Mouse (Mus musculus) intestine, embryonic 15.5 days (tissue): ENCODE measurements around the gene Eif4e3. TPM values are rescaled to one million over a fixed set of nuclear protein-coding genes. Genes with fewer than 3 reads are reported as not detected.

Experiments
- ATAC-seq: fragments of 200-750 bp; cut with Nextera tagmentation; 2 replicates; pipeline ENCODE4 v1.8.0; 2017; ENCODE audit warnings: moderate TSS enrichment, moderate library complexity
- H3K27ac ChIP-seq: fragments of 300-500 bp; sonication (generic); 2 replicates; pipeline ENCODE4 v1.5.1; 2015; ENCODE audit warnings: mild to moderate bottlenecking, inconsistent platforms
- H3K27me3 ChIP-seq: fragments of 300-500 bp; sonication (generic); replicated peaks from 2 replicates; pipeline ENCODE4 v1.6.1; 2015; ENCODE audit warnings: inconsistent platforms
- H3K36me3 ChIP-seq: fragments of 300-500 bp; sonication (generic); 2 replicates; pipeline ENCODE4 v1.6.1; 2015; ENCODE audit warnings: inconsistent platforms
- H3K4me1 ChIP-seq: fragments of 300-500 bp; sonication (generic); replicated peaks from 2 replicates; pipeline ENCODE4 v1.6.1; 2015; ENCODE audit warnings: inconsistent platforms
- H3K4me2 ChIP-seq: fragments of 300-500 bp; sonication (generic); replicated peaks from 2 replicates; pipeline ENCODE4 v1.6.1; 2015; ENCODE audit warnings: mild to moderate bottlenecking, inconsistent platforms
- H3K4me3 ChIP-seq: fragments of 300-500 bp; sonication (generic); replicated peaks from 2 replicates; pipeline ENCODE4 v1.5.1; 2015; ENCODE audit warnings: inconsistent platforms
- H3K9ac ChIP-seq: fragments of 300-500 bp; sonication (generic); 2 replicates; pipeline ENCODE4 v1.6.1; 2015; ENCODE audit warnings: inconsistent platforms
- H3K9me3 ChIP-seq: fragments of 300-500 bp; sonication (generic); 2 replicates; pipeline ENCODE4 v1.6.1; 2016; ENCODE audit warnings: inconsistent platforms
- WGBS: fragments of 180-500 bp; shearing (Covaris S2); methylation state at CpG from one replicate; pipeline ENCODE4 v1.1.7; 2015; 5-methylcytosine and 5-hydroxymethylcytosine counted together
- polyA plus RNA-seq: library from polyadenylated mRNA; unstranded; fragments of >200 nt; fragmentation: Nextera tagmentation; extraction: Ambion mirVana; gene quantifications from 2 replicates; pipeline ENCODE4 v1.2.1, GENCODE M21; 2015

The Eif4e3 gene
- polyA plus RNA-seq, 1 experiment from 2014 or later = 12.3 TPM

- no peak overlapping the region for H3K9ac ChIP-seq
- no peaks in the 10 kb centered on the region for H3K36me3 ChIP-seq
- H3K4me1 ChIP-seq = no peaks in the 10 kb centered on the region
- WGBS = 95% methylated on average over 5 of the region's 5 CpGs
- no peak overlapping the region for H3K4me3 ChIP-seq
- H3K9me3 ChIP-seq = no peaks in the 10 kb centered on the region
- ATAC-seq = no peak
- H3K27me3 ChIP-seq = no peaks in the 10 kb centered on the region
- no peak overlapping the region for H3K27ac ChIP-seq
- H3K4me2 ChIP-seq = no peak overlapping the region
These were observed 17.4 kb upstream of the Eif4e3 start for GRCm38 (mm10) chr6:99683974-99684373.

GRCm38 (mm10) chr6:99678108-99678507 is 11.5 kb upstream of the Eif4e3 start:
- 81% methylated on average over 11 of the region's 11 CpGs for WGBS
- 0 out of 2 replicates have a peak, but pooled peaks cover 3% of the 10 kb centered on the region for H3K4me1 ChIP-seq
- H3K4me2 ChIP-seq = no peak overlapping the region
- H3K9ac ChIP-seq = no peak overlapping the region
- no peak overlapping the region for H3K4me3 ChIP-seq
- no peaks in the 10 kb centered on the region for H3K9me3 ChIP-seq
- H3K36me3 ChIP-seq = no peaks in the 10 kb centered on the region
- H3K27ac ChIP-seq = no peak overlapping the region
- ATAC-seq = no peak; the same call in 1 of the 2 replicates
- no peaks in the 10 kb centered on the region for H3K27me3 ChIP-seq

DNA sequence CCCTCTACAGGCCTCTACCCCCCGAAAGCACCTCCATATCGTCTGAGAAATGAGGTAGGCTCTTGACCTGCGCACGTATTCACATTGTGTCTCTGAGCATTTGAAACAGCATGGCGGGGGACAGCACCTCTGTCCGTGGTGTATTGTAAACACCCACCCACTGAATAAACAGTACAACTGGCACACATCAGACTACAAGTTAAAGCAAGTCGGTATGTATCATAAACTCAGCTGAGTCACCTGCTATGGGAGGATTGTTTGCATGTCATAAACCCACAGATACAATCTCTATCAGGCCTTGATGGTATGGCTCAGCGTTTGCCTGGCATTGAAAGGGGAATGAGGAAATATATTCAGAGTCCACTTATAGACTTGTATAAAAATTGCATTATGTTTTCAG is 10.8 kb upstream of the Eif4e3 start:
- H3K27me3 ChIP-seq = no peaks in the 10 kb centered on the region
- no peak overlapping the region for H3K4me3 ChIP-seq
- H3K4me2 ChIP-seq = no peak overlapping the region
- peak; percentile 92 for ATAC-seq
- 59% methylated on average over 8 of the region's 8 CpGs for WGBS
- H3K9ac ChIP-seq = no peak overlapping the region
- no peaks in the 10 kb centered on the region for H3K9me3 ChIP-seq
- no peaks in the 10 kb centered on the region for H3K36me3 ChIP-seq
- no peak overlapping the region for H3K27ac ChIP-seq
- H3K4me1 ChIP-seq = 0 out of 2 replicates have a peak, but pooled peaks cover 3% of the 10 kb centered on the region

GRCm38 (mm10) chr6:99674482-99674881 is 7.9 kb upstream of the Eif4e3 start:
- H3K4me1 ChIP-seq = 0 out of 2 replicates have a peak, but pooled peaks cover 3% of the 10 kb centered on the region

DNA sequence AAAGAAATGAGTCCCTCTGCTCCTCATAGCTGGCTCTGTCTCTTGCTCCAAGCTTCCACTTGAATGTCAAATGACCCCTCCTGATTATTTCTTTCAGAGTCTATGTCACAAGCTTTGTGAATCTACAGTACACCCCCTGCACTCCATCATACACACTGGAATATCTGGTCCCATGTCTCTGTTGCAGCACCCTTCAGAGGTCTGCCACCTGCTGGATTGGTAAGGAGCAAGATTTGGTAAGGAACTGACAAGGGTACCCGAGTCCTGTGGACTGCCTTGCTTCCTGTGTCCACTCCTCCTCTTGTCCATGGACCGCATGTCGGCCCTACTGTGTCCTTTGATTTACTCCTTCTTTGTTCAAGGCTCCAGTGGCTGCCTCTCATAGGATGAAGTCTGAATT is 5.2 kb upstream of the Eif4e3 start:
- peaks cover 9% of the 10 kb centered on the region; the same call in 1 of the 2 replicates for H3K4me1 ChIP-seq
- no peak for ATAC-seq
- WGBS = 64% methylated on average over 3 of the region's 3 CpGs
- H3K4me3 ChIP-seq = no peak overlapping the region
- H3K9ac ChIP-seq = no peak overlapping the region
- H3K4me2 ChIP-seq = no peak overlapping the region
- H3K27me3 ChIP-seq = no peaks in the 10 kb centered on the region
- H3K9me3 ChIP-seq = no peaks in the 10 kb centered on the region
- no peak overlapping the region for H3K27ac ChIP-seq
- H3K36me3 ChIP-seq = no peaks in the 10 kb centered on the region

More at GRCm38 (mm10) chr6:99674482-99674881, 7.9 kb upstream of the Eif4e3 start:
- no peak overlapping the region for H3K27ac ChIP-seq
- no peaks in the 10 kb centered on the region for H3K36me3 ChIP-seq
- H3K27me3 ChIP-seq = no peaks in the 10 kb centered on the region
- no peak overlapping the region for H3K4me2 ChIP-seq
- no peak for ATAC-seq
- no peaks in the 10 kb centered on the region for H3K9me3 ChIP-seq
- 83% methylated on average over 4 of the region's 4 CpGs for WGBS
- no peak overlapping the region for H3K4me3 ChIP-seq
- H3K9ac ChIP-seq = no peak overlapping the region

GRCm38 (mm10) chr6:99670481-99671119 is 4.0 kb upstream of the Eif4e3 start:
- H3K4me1 ChIP-seq = peaks cover 10% of the 10 kb centered on the region; the same call in 1 of the 2 replicates
- H3K27me3 ChIP-seq = no peaks in the 10 kb centered on the region
- H3K4me2 ChIP-seq = no peak overlapping the region
- H3K9ac ChIP-seq = no peak overlapping the region
- WGBS = 76% methylated on average over 7 of the region's 7 CpGs
- H3K36me3 ChIP-seq = no peaks in the 10 kb centered on the region
- H3K9me3 ChIP-seq = no peaks in the 10 kb centered on the region
- ATAC-seq = peak; percentile 24; the same call in 1 of the 2 replicates
- H3K4me3 ChIP-seq = no peak overlapping the region
- no peak overlapping the region for H3K27ac ChIP-seq

- WGBS = 45% methylated on average over 5 of the region's 5 CpGs
- Histone ChIP-seq H3K9me3 (no peaks in the 10 kb centered on the region), H3K4me3 (no peak overlapping the region), H3K27me3 (no peaks in the 10 kb centered on the region), H3K36me3 (no peaks in the 10 kb centered on the region), H3K27ac (no peak overlapping the region), H3K4me2 (no peak overlapping the region), H3K4me1 (peaks cover 10% of the 10 kb centered on the region; the same call in 1 of the 2 replicates), H3K9ac (no peak overlapping the region)
- no peak for ATAC-seq
These were observed 3.1 kb upstream of the Eif4e3 start for GRCm38 (mm10) chr6:99669481-99670325.

GRCm38 (mm10) chr6:99667290-99667689 is 719 bp upstream of the Eif4e3 start:
- Histone ChIP-seq H3K4me1 (peaks cover 10% of the 10 kb centered on the region; the same call in 1 of the 2 replicates), H3K27ac (peak overlapping the region; percentile 60), H3K4me3 (peak overlapping the region; percentile 78), H3K4me2 (peak overlapping the region; percentile 96), H3K9me3 (no peaks in the 10 kb centered on the region), H3K36me3 (no peaks in the 10 kb centered on the region), H3K9ac (no peak overlapping the region), H3K27me3 (no peaks in the 10 kb centered on the region)
- no peak for ATAC-seq
- WGBS = 34% methylated on average over 8 of the region's 8 CpGs

DNA sequence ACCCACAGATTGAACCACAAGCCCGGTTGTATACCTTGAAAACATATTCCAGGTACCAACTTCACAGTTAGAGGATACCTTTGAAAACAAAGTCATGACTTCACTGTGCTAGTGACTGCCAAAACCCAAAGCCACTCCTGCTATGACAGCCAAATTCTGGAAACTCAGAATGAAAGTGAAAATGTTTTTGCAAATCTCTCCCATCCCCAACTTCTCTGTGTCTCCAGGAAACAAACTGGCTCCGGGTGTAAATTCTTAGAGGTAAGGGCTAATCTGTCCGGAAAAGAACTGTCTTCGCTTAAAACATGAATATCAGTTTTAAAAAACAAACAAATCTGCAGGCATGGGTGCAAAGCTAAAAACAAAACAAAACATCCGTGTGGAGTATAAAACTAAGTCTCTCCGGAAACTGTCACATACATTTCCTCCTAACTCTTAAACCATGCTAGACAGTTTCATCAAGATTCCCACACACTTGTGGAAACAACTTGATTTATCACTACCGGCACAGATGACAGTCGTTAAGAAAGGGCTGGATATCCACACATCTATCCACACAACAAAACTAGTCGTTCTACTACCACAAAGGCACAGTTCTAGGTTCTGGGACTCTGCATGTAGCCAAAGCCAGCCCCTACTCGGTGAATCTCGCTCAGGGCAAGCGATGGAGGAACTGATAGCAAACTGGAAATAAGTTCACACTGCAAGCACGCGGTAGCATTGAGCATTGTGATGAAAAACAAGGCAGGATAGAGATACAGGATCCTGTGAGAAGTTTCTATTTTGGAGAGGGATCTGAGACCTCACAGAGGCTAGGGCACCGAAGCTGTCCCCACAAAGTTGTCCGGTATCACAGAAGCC is 884 bp downstream of the Eif4e3 start:
- Histone ChIP-seq H3K4me2 (peak overlapping the region; percentile 96), H3K4me1 (peaks cover 10% of the 10 kb centered on the region; the same call in 1 of the 2 replicates), H3K27me3 (no peaks in the 10 kb centered on the region), H3K27ac (0 out of 2 replicates have a peak overlapping the region, but pooled peaks have one; percentile 60), H3K9me3 (no peaks in the 10 kb centered on the region), H3K9ac (peak overlapping the region; percentile 71), H3K36me3 (no peaks in the 10 kb centered on the region), H3K4me3 (peak overlapping the region; percentile 78)
- 23% methylated on average over 16 of the region's 16 CpGs for WGBS
- no peak; the same call in 1 of the 2 replicates for ATAC-seq

GRCm38 (mm10) chr6:99663232-99663631 is 3.3 kb downstream of the Eif4e3 start:
- Histone ChIP-seq H3K4me3 (no peak overlapping the region), H3K9me3 (no peaks in the 10 kb centered on the region), H3K4me2 (no peak overlapping the region), H3K9ac (no peak overlapping the region), H3K27ac (no peak overlapping the region), H3K4me1 (peaks cover 10% of the 10 kb centered on the region; the same call in 1 of the 2 replicates), H3K27me3 (no peaks in the 10 kb centered on the region), H3K36me3 (no peaks in the 10 kb centered on the region)
- no peak for ATAC-seq
- WGBS = 82% methylated on average over 8 of the region's 8 CpGs

GRCm38 (mm10) chr6:99660443-99660842 is 6.1 kb downstream of the Eif4e3 start:
- Histone ChIP-seq H3K27me3 (no peaks in the 10 kb centered on the region), H3K9ac (no peak overlapping the region), H3K27ac (no peak overlapping the region; the same call in 1 of the 2 replicates), H3K9me3 (no peaks in the 10 kb centered on the region), H3K36me3 (no peaks in the 10 kb centered on the region), H3K4me2 (no peak overlapping the region), H3K4me3 (no peak overlapping the region), H3K4me1 (no peaks in the 10 kb centered on the region)
- 0 out of 2 replicates have a peak, but pooled peaks have one; percentile 44 for ATAC-seq
- 39% methylated on average over 3 of the region's 3 CpGs for WGBS

DNA sequence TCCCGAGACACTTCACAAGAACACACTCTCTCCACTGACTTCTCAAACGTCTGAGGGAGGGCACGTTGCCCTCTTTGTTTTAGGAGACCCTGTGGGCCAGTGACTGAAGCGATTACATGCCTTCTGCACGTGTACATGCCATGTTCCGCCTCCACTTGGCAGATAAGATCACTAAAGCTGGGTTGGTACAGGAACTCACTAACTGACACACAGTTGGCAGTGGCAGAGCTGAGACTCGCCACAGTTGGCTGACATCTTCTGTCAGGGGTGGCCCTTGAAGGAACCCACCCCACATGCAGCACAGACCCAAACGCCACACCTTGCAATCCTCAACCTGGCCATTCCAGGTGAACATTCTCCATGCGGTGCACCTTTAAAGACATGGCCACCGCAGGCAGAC is 8.0 kb downstream of the Eif4e3 start:
- Histone ChIP-seq H3K4me2 (no peak overlapping the region), H3K27me3 (no peaks in the 10 kb centered on the region), H3K36me3 (no peaks in the 10 kb centered on the region), H3K9ac (no peak overlapping the region), H3K4me1 (no peaks in the 10 kb centered on the region), H3K9me3 (no peaks in the 10 kb centered on the region), H3K4me3 (no peak overlapping the region), H3K27ac (no peak overlapping the region)
- WGBS = 88% methylated on average over 10 of the region's 10 CpGs
- no peak for ATAC-seq
